Mouse (Mus musculus) embryonic stem cell, embryonic (primary cell): ENCODE results near the gene Zfp950.
"Not testable (repeated sequence)": the region's sequence is repeated elsewhere in the genome, so short reads cannot be mapped to it uniquely, and the experiment has no call there.

Source experiments
- CTCF ChIA-PET, 4 experiments: fragments of 300-600 bp in 2 of 4; fragments of 350-600 bp in 2 of 4; sonication (Branson Sonifier 250); formaldehyde crosslinking; loops; one replicate each; lab custom pipeline; 2022; ENCODE audit warnings: inconsistent platforms in 2 of 4; lab: Charles Lee
- POLR2A ChIA-PET, 4 experiments: fragments of 300-600 bp in 2 of 4; fragments of 350-600 bp in 2 of 4; sonication (Branson Sonifier 250); formaldehyde crosslinking; loops; one replicate each; lab custom pipeline; 2022; ENCODE audit warnings: antibody characterized with exemption in 4 of 4, inconsistent platforms in 1 of 4; lab: Charles Lee

Gene Zfp950

DNA sequence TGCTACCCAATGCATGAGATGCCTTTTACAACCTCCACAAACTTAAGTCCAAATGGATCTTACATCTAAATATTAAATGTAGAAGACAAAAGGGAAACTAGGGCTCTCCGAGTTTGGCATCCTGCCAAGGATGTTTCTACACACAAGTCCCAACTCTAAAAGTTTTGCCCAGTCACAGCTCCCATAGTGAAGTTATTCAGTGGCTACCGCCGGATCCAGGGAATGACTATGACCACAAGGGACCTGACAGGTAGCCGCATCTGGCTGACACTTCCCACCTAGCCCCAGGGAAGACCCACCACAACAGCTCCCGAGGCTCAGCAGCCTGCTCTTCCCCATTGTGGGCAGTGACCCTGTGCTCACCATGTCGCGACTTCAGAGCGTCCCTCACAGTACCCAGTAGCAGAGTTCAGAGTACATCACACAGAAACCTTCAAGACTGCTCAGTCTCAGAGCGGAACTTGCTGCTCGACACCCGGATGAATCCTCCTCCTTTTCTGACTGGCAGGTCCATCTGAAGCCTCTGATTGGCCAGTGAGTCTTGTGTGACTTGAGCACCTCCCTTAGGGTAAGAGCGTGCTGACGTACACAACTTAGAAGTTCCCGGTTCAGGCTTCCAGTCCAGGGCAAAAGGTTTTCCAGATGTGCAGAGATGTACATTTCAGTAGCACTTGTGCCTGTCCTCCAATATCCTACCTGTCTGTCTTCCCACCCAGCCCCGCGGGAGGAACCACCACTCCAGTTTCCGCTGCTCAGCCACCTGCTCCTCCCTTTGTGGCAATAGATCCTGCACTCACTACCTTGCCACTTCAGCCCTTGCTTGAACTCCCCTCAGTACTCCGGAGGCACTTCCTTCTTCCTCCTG is at the start of gene Zfp950:
Gene Zfp950 (minus strand): TSS at position 499 of the 865 bp plus-strand sequence.
- POLR2A ChIA-PET = interaction anchor here in 3 of 4 experiments (0.6 to 3.4 kb wide), 21 partner anchors 9 to 560 kb away, joined by 3 to 28 read pairs (median 3); partner anchors contain the start of genes Cacul1 (in 1 of the 3), Eif3a (in 1 of the 3) and Grk5 (in 1 of the 3)
- CTCF ChIA-PET = interaction anchor here in 2 of 4 experiments (0.9 to 1.7 kb wide), 3 partner anchors 9 to 11 kb away, joined by 3 to 6 read pairs (median 5); no protein-coding TSS in a partner anchor

- CTCF ChIA-PET, POLR2A ChIA-PET: not testable (repeated sequence)
Measured at GRCm38 (mm10) chr19:61183590-61183989, 43.0 kb upstream of the Zfp950 start, which contains the start of gene Gm6020. Gm6020 (plus strand) TSS chr19:61183890.

DNA sequence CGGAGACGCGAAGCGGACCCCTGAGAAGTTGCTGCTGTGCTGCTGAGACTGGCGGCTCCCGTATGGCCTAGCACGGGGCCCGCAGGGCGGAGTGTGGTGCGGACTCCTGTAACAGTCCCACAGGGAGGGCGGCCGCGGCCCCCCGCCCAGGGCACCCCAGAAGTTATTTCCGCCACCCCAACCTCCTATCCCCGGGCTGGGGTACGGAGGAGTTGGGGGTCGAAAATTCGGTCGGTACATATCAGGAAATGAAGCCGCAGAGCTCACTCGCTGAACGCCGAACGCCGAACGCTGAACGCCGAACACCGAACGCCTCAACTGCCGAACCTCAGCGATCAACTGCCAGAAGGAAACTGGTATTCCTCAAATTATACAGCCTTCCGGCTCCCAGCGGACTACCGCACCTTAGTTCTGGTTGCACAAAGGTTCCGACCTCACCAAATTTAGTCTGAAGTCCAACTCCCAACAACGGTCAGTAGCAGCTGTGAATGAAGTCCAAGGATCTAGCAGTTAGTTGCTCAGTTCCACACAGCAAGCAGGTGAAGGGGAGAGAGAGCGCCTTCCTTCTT is 35.2 kb upstream of the Zfp950 start, which contains the start of gene Gm7102:
Gene Gm7102 (minus strand): TSS at position 554 of the 569 bp plus-strand sequence.
- ChIA-PET CTCF (interaction anchor here in 1 of 4 experiments (0.7 kb wide), 1 partner anchor 89 kb away, joined by 4 read pairs; no protein-coding TSS in a partner anchor), POLR2A (interaction anchor here in 2 of 4 experiments (0.5 to 1.0 kb wide), 2 partner anchors 24 to 27 kb away, joined by 3 to 4 read pairs; no protein-coding TSS in a partner anchor)

GRCm38 (mm10) chr19:61151701-61152420 is 11.2 kb upstream of the Zfp950 start:
- ChIA-PET CTCF (interaction anchor here in 2 of 4 experiments (0.7 to 1.0 kb wide), 2 partner anchors 11 to 114 kb away, joined by 3 to 4 read pairs; partner anchors contain the start of gene Zfp950 (in 1 of the 2)), POLR2A (interaction anchor here (0.6 to 2.1 kb wide), 12 partner anchors 11 to 288 kb away, joined by 3 to 7 read pairs (median 4); partner anchors contain the start of gene Zfp950 (in 3 of the 4))

DNA sequence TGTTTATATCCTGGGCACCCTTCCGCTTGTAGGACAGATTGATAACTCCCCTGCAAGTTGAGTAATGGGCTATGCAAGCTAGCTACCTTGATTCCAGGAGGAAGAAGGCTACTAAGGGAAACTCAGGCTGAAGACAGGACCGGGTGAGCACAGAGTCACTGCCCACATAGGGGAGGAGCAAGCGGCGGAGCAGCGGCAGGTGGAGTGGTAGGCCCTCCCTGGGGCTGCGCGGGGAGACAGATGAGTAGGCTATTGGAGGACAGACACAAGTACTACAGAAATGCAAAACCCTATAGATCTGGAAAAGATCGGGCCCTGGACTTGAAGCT is 10.7 kb upstream of the Zfp950 start:
- CTCF ChIA-PET = interaction anchor here in 1 of 4 experiments (1.0 kb wide), 1 partner anchor 114 kb away, joined by 4 read pairs; no protein-coding TSS in a partner anchor
- POLR2A ChIA-PET = interaction anchor here (0.8 to 2.1 kb wide), 8 partner anchors 11 to 287 kb away, joined by 3 to 7 read pairs (median 4); partner anchors contain the start of gene Zfp950 (in 2 of the 4)

- POLR2A ChIA-PET = interaction anchor here in 3 of 4 experiments (0.6 to 3.4 kb wide), 16 partner anchors 10 to 561 kb away, joined by 3 to 28 read pairs (median 3); partner anchors contain the start of genes Cacul1 (in 1 of the 3), Eif3a (in 1 of the 3) and Grk5 (in 1 of the 3)
- CTCF ChIA-PET = interaction anchor here in 2 of 4 experiments (0.7 to 1.4 kb wide), 4 partner anchors 10 to 124 kb away, joined by 3 to 5 read pairs (median 3); no protein-coding TSS in a partner anchor
Measured at GRCm38 (mm10) chr19:61141299-61141698, 659 bp upstream of the Zfp950 start.

- CTCF ChIA-PET = interaction anchor here in 1 of 4 experiments (1.7 kb wide), 1 partner anchor 7 kb away, joined by 6 read pairs; no protein-coding TSS in a partner anchor
Measured at GRCm38 (mm10) chr19:61138655-61139054, 2.0 kb downstream of the Zfp950 start.

DNA sequence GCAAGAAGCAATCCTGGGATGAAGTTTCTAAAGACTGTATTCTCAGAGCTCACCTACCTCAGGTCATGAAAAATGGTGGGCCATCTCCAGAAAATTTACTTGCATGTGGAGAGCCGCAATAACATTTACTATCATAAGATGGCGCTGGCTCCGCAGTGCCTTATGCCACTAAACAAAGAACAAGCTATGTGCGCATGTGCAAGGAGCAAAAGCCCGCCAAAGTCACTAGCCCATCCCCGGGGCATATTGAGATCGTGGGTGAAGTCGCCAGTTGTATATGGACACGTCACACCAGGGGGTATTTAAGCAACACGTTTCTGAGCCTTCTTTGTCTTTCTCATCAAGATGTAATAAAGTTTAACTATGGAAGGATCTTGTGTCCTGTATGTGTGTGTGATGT is 9.5 kb downstream of the Zfp950 start:
- CTCF ChIA-PET = interaction anchor here in 3 of 4 experiments (0.6 to 1.8 kb wide), 18 partner anchors 9 to 235 kb away, joined by 3 to 15 read pairs (median 5); no protein-coding TSS in a partner anchor
- POLR2A ChIA-PET = interaction anchor here (0.6 to 2.5 kb wide), 29 partner anchors 10 to 550 kb away, joined by 3 to 28 read pairs (median 4); partner anchors contain the start of genes Zfp950 (in 3 of the 4), Cacul1 (in 1 of the 4), Fam45a (in 1 of the 4) and Grk5 (in 1 of the 4)

More at GRCm38 (mm10) chr19:61138655-61139054, 2.0 kb downstream of the Zfp950 start:
- POLR2A ChIA-PET = interaction anchor here in 1 of 4 experiments (0.6 kb wide), 1 partner anchor 16 kb away, joined by 4 read pairs; no protein-coding TSS in a partner anchor

DNA sequence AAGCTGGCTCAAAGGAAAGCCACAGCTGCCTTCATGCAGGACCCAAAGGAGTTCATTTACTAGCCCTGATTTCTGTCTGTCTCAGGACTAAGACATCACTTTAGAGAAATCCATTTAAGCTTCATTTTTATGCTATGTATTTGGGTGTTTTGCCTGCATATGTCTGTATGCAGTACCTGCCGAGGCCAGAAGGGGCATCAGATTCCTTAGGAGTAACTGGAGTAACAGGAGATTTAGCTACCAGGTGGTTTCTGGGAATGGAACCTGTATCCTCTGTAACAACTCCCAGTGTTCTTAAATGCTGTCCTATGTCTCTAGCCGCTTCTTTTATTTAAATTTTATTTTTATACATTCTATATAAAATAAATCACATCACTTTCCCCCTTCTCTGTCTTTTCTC is 30.5 kb downstream of the Zfp950 start:
- ChIA-PET CTCF (interaction anchor here (0.5 to 1.6 kb wide), 28 partner anchors 9 to 632 kb away, joined by 3 to 10 read pairs (median 4); no protein-coding TSS in a partner anchor), POLR2A (interaction anchor here in 3 of 4 experiments (0.6 to 1.8 kb wide), 8 partner anchors 11 to 530 kb away, joined by 3 to 9 read pairs (median 4); partner anchors contain the start of genes Grk5 (in 2 of the 3) and Cacul1 (in 1 of the 3))

DNA sequence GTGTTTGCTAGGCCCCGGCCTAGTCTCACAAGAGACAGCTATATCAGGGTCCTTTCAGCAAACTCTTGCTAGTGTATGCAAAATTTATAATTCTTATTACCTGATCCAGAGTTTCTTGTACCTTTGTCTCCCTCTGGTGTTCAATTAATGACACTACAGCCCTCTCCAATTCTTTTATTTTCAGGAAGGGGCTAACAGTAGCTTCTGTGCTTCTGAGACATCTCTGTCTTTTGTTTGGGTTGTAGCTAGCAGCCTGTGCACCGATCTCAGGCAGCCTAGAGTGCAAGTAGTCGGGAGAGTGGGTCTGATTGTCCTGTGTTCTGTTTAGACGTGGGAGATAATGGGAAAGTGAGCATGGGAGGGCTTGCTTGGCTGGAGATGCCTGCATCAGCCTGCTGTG is 42.9 kb downstream of the Zfp950 start:
- ChIA-PET POLR2A (interaction anchor here in 1 of 4 experiments (0.5 to 1.7 kb wide), 2 partner anchors 208 to 215 kb away, joined by 3 to 5 read pairs; partner anchors contain the start of gene Grk5), CTCF (interaction anchor here (0.6 to 1.8 kb wide), 23 partner anchors 8 to 1924 kb away, joined by 3 to 8 read pairs (median 4); partner anchors contain the start of gene Grk5 (in 1 of the 4))

GRCm38 (mm10) chr19:61096776-61097175 is 43.9 kb downstream of the Zfp950 start:
- POLR2A ChIA-PET = no interaction called here
- CTCF ChIA-PET = interaction anchor here in 1 of 4 experiments (1.4 to 1.8 kb wide), 2 partner anchors 13 to 207 kb away, joined by 4 to 8 read pairs; partner anchors contain the start of gene Grk5

GRCm38 (mm10) chr19:61090541-61090940 is 50.1 kb downstream of the Zfp950 start:
- ChIA-PET CTCF (no interaction called here), POLR2A (no interaction called here)

- POLR2A ChIA-PET = interaction anchor here in 1 of 4 experiments (1.0 kb wide), 1 partner anchor 215 kb away, joined by 3 read pairs; the partner anchor contains the start of gene Prdx3
- CTCF ChIA-PET = interaction anchor here in 3 of 4 experiments (1.1 to 2.3 kb wide), 3 partner anchors 9 to 252 kb away, joined by 3 to 5 read pairs (median 5); no protein-coding TSS in a partner anchor
Measured at GRCm38 (mm10) chr19:61089001-61089400, 51.6 kb downstream of the Zfp950 start.

GRCm38 (mm10) chr19:61087781-61088180 is 52.9 kb downstream of the Zfp950 start:
- POLR2A ChIA-PET = no interaction called here
- CTCF ChIA-PET = interaction anchor here in 2 of 4 experiments (1.2 to 2.3 kb wide), 2 partner anchors 204 to 250 kb away, joined by 3 to 5 read pairs; no protein-coding TSS in a partner anchor

DNA sequence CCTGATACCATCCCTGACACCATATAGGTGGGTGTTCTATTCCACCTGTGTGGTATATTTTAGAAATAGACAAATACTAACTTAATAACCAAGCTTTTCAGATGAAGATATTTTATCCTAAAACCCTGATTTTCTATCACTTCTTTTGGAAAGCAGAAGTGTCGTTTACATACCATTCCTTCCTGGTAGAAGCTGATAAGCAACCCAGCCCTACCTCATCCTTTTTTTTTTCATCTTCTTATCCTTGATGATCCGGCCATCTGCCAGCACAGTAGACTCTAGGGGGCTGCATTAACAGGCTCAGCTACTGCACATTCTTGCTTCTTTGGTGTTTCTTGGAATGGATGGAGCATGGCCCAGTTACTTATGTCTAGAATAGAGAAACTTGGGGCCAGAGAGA is 55.4 kb downstream of the Zfp950 start:
- ChIA-PET CTCF (interaction anchor here (0.6 to 3.6 kb wide), 26 partner anchors 9 to 813 kb away, joined by 3 to 32 read pairs (median 5); partner anchors contain the start of gene Grk5 (in 2 of the 4)), POLR2A (interaction anchor here in 2 of 4 experiments (1.1 to 2.3 kb wide), 6 partner anchors 12 to 248 kb away, joined by 3 to 8 read pairs (median 6); partner anchors contain the start of genes Grk5 (in 2 of the 2) and Prdx3 (in 1 of the 2))
